In genomic region chr2:166780980-166781578, GRCm38 (mm10) we compare ENCODE assay signal across 8 mouse cellular contexts. TPM values are rescaled to one million over a fixed set of nuclear protein-coding genes. Genes with fewer than 3 reads are reported as not detected.
DNase-seq lines count a peak whose midpoint lies in the region; ATAC-seq and TF ChIP-seq lines count a peak whose summit lies in the region.

No protein-coding gene starts in this region.

- no peaks in the 10 kb centered on the region for H3K27me3 ChIP-seq in Patski
- no peaks in the 10 kb centered on the region for H3K27me3 ChIP-seq in liver, adult 2 months (ENCODE audit: control insufficient read depth, insufficient read depth, low read length)
- no peaks in the 10 kb centered on the region for H3K27me3 ChIP-seq in neural tube, embryonic 14.5 days (ENCODE audit: control insufficient read depth, insufficient read depth, low read length)

- no peaks in the 10 kb centered on the region for H3K36me3 ChIP-seq in liver, adult 2 months (ENCODE audit: control insufficient read depth, insufficient read depth, low read length)
- H3K36me3 ChIP-seq in neural tube, embryonic 14.5 days (ENCODE audit: control insufficient read depth, insufficient read depth, low read length), result no peaks in the 10 kb centered on the region

- no peak for TF ChIP-seq POLR2A in liver, adult 2 months (IDR thresholded peaks at IDR 0.05; ENCODE audit: extremely low read depth, insufficient read depth, low read length)

- POLR2A ChIA-PET in Patski (lab: Charles Lee), result interaction anchor here (0.6 kb wide), 1 partner anchor 74 kb away, joined by 6 read pairs; no protein-coding TSS in a partner anchor

- H3K4me1 ChIP-seq in liver, adult 2 months (ENCODE audit: control insufficient read depth, insufficient read depth, low read length), result no peaks in the 10 kb centered on the region
- H3K4me1 ChIP-seq in neural tube, embryonic 14.5 days (ENCODE audit: control insufficient read depth, insufficient read depth, low read length), result 0 out of 2 replicates have a peak, but pooled peaks cover 4% of the 10 kb centered on the region

- H3K27ac ChIP-seq in liver, adult 2 months (replicated peaks; ENCODE audit: insufficient read depth, low read depth, low read length), result no peak overlapping the region
- H3K27ac ChIP-seq in neural tube, embryonic 14.5 days (ENCODE audit: low read depth, low read length), result no peak overlapping the region

- CTCF ChIA-PET in Patski (lab: Charles Lee), result interaction anchor here (0.7 to 2.0 kb wide), 10 partner anchors 8 to 207 kb away, joined by 3 to 14 read pairs (median 4); partner anchors contain the start of gene Trp53rkb

- ATAC-seq in Patski, result no peak
- ATAC-seq in neural tube, embryonic 14.5 days (ENCODE audit: low read depth), result 0 out of 2 replicates have a peak, but pooled peaks have one; percentile 15

- H3K79me2 ChIP-seq in liver, adult 2 months (ENCODE audit: control insufficient read depth, insufficient read depth, low read length), result no peaks in the 10 kb centered on the region

- H3K9me3 ChIP-seq in neural tube, embryonic 14.5 days (ENCODE audit: control insufficient read depth, low read length), result no peaks in the 10 kb centered on the region

- no peak overlapping the region for H3K4me3 ChIP-seq in liver, adult 2 months (ENCODE audit: insufficient read depth, low read depth, low read length)
- no peak overlapping the region for H3K4me3 ChIP-seq in neural tube, embryonic 14.5 days (ENCODE audit: low read depth, low read length)

- WGBS in liver, adult 2 months, result 13% methylated on average over 9 of the region's 9 CpGs
- WGBS in neural tube, embryonic 14.5 days, result 9% methylated on average over 9 of the region's 9 CpGs

- in situ Hi-C loops in Patski (cut with MboI; ENCODE audit: low pct_unique_long_range_greater_than_20kb), result no loop called here

- DNase-seq in 3T3-L1 (ENCODE audit: low read depth, low spot score), result peak; percentile 84
- DNase-seq in Patski (ENCODE audit: low read depth, low spot score), result no peak
- DNase-seq in cerebellum, postnatal 25 days, result peak; percentile 82 to 85
- DNase-seq in gastrocnemius, adult 18-20 months (ENCODE audit: low spot score), result peak; percentile 71
- peak; percentile 80 for DNase-seq in kidney, adult 18-20 months
- peak; percentile 20 for DNase-seq in liver, adult 2 months (ENCODE audit: extremely low read depth, low read depth, low spot score)
- peak; percentile 82 for DNase-seq in thymus, postnatal 0 days (ENCODE audit: low spot score)

- peak; percentile 92 for TF ChIP-seq CTCF in Patski (IDR thresholded peaks at IDR 0.05)
- peak; percentile 95 for TF ChIP-seq CTCF in liver, adult 2 months (IDR thresholded peaks at IDR 0.05; ENCODE audit: low read depth, low read length)

- no peak overlapping the region for H3K9ac ChIP-seq in liver, adult 2 months (ENCODE audit: low read depth, low read length)
- H3K9ac ChIP-seq in neural tube, embryonic 14.5 days (replicated peaks; ENCODE audit: low read depth, low read length), result no peak overlapping the region

- no peak overlapping the region for H3K4me2 ChIP-seq in neural tube, embryonic 14.5 days (ENCODE audit: low read depth, low read length)

RNA-seq across cellular contexts. Expression of gene Trp53rkb, which starts 11.3 kb away (rescaled TPM):
- polyA plus RNA-seq in Patski (2021), result 5.2 TPM
- total RNA-seq in gastrocnemius, adult 18-20 months (2021), result 1 to 10 TPM; 2.0 to 2.7 TPM
- 1.5 and 1.8 TPM in 2 replicates for total RNA-seq in liver, adult 2 months (2014; rRNA removed)
- 3.0 and 3.1 TPM in 2 replicates for polyA plus RNA-seq in liver, adult 2 months (2012; rRNA removed)
- polyA plus RNA-seq in neural tube, embryonic 14.5 days (2014; fragmentation: Nextera tagmentation; extraction: Ambion mirVana), result 9.4 and 9.8 TPM in 2 replicates
- polyA plus RNA-seq in thymus, postnatal 0 days (2015; fragmentation: Nextera tagmentation; extraction: Ambion mirVana), result 9.3 and 9.4 TPM in 2 replicates

RNA-seq across cellular contexts. Expression of gene Arfgef2, which starts 24.3 kb away (rescaled TPM):
- 34.1 TPM for polyA plus RNA-seq in Patski (2021)
- 10 to 100 TPM; 25.8 to 30.9 TPM for total RNA-seq in gastrocnemius, adult 18-20 months (2021)
- 18.3 and 26.0 TPM in 2 replicates for total RNA-seq in liver, adult 2 months (2014; rRNA removed)
- 13.5 and 15.8 TPM in 2 replicates for polyA plus RNA-seq in liver, adult 2 months (2012; rRNA removed)
- 5.6 and 8.0 TPM in 2 replicates for polyA plus RNA-seq in neural tube, embryonic 14.5 days (2014; fragmentation: Nextera tagmentation; extraction: Ambion mirVana)
- polyA plus RNA-seq in thymus, postnatal 0 days (2015; fragmentation: Nextera tagmentation; extraction: Ambion mirVana), result 5.6 and 6.2 TPM in 2 replicates
